Mouse (Mus musculus) urinary bladder, postnatal 25 days (tissue): Measurements from ENCODE around the gene Gnai2.
A peak's percentile ranks its signal among the peaks of the same experiment; 100 is the strongest.

Experiments used
- DNase-seq: peaks from one replicate; pipeline ENCODE4 v3.0.0; 2022; ENCODE audit warnings: low spot score

The Gnai2 gene

DNA sequence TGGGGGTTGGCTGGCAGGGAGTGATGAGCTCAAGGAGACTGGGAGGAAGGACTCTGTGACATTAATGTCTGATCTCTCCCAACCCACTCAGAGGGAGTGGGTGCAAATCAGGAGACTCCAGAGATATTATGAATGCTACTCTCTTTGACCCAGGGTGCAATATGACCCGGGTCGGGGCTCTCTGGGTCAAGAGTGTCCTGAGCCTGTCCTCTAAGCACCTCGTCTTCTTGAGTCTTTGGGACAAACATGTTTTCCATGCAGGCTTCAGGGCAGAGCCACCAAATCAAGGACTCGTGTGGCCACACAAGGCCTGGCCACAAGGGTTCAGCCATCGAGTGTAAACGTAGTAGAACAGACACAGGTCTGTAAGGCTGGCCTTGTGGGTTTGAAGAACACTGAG lies 22.9 kb upstream of the Gnai2 start:
- no peak for DNase-seq

DNA sequence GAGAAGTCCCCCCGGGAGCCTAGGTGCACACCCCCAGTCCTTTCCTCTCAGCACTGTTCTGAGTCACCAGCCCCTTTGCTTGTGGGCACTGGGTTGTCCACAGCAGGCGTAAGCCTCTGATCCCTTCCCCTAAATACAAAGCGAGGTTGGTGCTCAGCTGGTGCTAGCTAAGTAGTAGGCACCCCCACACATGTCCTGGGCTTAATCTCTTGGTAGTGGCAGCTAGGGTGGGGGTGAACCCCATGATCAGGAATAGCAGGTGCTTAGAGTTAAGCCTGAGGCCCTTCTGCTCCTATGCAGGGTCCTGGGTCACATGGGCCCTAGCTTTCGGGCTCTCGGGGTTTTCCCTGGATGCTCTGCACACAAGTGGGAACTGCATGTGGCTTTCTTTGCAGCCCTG lies 22.0 kb upstream of the Gnai2 start:
- DNase-seq = no peak

DNA sequence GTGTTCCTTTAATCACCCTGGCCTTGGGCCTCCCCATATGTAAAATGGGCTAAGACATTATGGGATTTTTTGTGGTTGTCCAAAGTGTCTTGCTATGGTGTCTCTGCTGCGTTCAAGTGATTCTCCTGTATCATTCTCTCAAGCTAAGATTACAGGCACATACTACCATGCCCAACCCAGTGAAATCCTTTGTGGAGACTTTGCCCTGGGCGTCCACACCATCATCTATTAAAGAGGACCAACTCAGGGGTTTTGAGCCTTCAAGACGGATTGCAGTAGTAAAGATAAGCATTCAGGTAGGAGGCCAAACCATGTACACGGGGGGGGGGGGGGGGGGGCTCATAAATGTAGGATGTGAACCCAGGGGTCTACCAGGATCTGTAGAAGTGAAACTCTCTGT lies 19.4 kb upstream of the Gnai2 start:
- DNase-seq = no peak

DNA sequence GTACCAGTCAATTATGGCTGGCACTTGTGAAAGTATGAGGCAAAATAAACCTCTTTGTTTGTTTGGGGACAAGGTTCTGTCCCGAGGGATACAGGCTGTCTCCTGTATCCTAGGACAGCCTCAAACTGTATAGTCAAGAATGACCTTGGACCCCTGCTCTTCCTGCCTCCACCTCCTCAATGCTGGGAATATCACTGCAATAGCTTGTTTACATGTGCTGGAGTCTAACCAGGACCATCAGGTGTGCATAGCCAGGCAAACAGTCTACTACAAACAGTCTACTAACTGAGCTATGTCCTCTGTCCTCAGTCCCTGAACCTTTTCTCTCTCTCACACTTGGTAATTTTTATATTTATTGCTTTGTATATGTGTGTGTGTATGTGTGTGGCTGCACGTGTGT lies 18.3 kb upstream of the Gnai2 start:
- DNase-seq = no peak

DNA sequence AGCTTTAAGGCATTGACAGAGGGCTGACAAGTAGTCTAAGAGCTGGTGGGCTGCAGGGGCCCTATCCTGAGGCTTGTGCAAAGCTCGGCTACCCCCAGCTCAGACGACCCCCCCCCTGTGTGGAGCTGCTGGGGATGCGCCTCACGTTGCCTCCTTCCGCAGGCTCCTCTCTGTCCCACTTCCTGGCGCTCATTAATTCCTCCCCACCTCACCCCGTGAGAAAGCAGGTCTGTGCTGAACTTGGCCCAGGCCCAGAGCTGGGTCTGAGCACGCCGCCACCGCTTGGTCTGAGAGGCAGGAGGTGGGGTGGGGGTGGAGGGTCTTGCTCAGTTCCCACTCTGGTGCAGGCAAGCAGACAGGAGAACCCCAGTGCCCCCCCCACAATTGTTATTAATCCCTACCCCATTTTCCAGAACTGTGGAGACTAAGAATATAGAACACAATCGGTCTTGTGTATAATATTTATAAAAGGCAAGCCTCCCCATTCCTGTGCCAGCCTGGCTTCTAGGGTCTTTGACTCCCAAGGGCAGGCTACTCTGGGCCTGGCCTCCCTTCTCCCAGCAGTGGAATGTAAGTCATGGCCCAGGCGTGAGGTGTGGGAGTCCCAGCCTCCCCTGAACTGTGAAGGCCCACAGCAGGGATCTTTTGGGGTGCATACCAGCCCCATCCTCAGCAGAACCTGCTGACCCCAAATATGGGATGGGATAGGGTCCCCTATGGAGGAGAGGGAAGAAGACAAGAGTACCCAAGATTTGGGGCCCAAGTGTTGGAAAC lies 15.7 kb upstream of the Gnai2 start:
- DNase-seq = no peak

DNA sequence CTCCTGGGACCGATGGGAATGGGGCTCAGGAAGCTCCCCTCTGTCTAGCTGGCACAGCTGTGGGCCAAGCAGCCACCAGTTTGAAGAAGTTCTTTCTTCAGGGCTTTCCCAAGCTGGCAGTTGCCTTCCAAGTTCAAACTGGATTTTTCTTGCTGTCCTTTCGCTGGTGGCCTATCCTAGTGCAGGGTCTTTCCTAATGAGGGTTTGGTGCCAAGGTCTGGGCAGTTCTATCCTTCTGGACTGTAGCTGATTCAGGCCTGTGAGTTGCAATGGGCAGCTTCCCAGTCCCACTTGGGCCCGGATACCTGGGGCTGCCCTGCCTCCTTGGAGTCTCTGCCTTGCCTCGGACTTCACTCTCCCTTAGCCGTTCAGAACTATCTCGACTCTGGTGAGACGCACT lies 15.1 kb upstream of the Gnai2 start:
- DNase-seq = no peak

DNA sequence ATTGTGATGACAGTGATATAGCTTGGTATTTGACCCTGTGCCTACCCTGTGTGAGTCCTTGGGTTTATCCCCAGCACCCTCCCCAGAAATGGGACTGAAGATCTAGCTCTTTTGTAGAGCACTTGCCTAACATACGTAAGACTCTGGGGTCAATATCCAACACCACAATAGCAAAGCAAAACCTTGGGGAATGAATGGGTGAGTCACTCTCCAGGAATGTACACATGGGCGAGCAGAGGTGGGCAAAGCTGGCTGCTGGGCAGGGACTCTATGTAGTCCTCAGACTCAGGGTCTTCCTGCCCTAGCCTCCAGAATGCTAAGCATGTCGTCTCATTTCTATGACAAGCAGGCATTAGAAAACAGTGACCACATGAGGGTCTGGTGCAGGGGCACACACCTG lies 13.6 kb upstream of the Gnai2 start:
- DNase-seq = no peak

DNA sequence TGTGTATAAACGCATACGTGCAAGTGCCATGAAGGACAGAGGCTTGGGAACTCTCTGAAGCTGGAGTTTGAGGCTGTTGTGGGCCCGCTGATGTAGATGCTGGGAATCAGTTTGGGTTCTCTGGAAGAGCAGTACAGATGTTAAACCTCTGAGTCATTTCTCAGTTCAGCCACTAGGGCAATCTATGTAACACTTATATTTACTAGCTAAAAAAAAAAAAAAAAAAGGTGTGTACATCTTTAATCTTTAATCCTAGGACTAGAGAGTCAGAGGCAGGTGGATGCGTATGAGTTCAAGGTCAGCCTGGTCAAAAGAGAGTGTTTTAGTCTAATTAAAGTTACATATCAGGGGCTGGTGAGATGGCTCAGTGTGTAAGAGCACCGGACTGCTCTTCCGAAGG lies 11.8 kb upstream of the Gnai2 start:
- DNase-seq = no peak

DNA sequence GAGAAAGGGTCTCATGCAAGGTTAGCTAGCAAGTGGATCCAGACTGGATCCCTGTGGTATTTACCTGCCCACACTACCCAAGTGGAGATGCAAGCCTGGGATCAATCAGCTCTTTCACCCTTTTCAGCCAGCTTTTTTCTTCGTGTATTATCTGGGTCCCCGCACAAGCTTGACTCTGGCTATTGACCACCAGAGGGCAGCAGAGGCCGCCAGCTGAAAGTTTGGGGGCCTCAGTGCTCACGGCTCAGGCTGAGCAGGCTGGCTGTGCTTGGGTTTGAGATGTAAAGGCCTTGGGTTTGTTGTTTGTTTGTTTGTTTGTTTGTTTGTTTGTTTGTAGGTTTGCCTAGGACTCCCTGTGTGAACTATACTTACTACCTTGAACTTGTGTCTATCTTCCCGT lies 10.4 kb upstream of the Gnai2 start:
- peak; percentile 78 for DNase-seq

DNA sequence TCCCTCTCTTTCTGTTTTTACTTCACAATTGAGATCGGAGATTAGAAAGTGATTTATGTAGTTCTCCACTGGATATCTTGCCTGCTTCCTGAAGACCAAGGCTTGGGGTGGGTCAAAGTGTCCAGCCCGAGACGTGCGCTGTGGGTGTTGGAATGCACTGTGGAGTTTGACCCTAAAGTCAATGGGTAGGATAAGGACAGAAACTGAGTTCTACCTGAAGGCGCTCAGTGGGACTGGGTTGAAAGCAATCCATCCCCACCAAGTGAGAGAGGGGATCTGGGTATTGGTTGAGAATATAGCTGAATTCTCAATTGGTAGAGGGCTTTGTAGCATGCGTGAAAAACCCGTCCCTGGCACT lies 10.0 kb upstream of the Gnai2 start:
- DNase-seq = no peak

DNA sequence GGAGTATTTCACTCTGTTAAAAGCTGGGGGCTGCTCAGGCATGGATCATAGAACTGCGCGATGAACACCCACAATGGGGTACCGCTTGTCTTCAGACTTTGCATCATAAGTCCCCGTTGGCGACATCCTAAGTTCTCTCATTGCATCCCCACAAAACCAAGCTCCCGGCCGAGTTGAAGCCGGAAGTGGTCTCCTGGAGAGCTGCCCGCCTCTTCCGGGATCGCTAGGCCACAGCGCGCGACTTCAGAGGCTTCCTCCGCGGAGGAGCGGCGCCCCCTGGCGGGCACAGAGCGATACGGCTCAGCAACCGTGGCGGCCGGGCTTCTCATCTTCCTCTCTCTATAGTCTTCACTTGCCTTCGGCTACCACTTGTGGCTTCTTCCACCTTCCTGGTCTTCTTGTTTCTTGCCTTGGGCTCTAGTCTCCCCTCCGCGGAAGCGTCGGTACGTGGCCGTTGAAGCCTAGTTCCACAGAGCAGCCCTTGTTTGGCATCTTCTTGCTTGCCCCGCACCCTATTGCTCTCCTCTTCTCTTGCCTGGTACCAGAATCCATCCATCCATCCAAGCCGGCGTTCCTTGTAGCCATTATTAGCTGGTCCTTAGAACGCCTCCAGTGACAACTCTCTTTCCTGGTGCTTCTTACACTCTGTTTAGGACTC lies 9.5 kb upstream of the Gnai2 start:
- DNase-seq = peak; percentile 96

DNA sequence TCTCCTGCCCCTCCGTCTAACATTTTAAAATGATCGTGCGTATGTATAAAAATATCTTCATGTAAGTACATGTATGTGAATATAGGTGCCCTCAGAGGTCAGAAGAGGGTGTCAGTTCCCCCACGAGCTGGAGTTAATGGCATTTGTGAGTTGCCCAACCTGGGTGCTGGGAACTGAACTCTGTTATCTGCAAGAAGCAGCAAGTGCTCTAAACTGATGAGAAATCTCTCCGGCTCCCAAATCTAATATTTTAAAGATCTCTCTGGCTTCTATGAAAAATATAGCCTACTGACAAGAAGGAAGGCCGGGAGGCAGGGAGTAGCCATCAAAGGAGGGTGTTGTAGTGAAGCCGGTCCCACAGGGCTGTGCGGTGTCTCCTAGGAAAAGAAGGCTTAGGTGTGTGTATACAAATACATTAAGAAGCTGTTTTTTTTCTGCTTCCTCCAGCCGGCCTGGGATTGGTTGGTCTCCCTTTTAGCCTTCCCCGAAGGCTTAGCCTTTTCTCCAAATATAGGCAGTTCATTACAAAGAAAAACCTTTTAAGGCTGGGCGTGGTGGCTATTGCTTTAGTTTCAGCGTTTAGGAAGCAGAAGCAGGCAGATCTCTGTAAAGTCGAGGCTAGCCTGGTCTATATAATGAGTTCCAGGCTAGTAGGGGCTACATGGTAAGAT lies 8.5 kb upstream of the Gnai2 start:
- no peak for DNase-seq

DNA sequence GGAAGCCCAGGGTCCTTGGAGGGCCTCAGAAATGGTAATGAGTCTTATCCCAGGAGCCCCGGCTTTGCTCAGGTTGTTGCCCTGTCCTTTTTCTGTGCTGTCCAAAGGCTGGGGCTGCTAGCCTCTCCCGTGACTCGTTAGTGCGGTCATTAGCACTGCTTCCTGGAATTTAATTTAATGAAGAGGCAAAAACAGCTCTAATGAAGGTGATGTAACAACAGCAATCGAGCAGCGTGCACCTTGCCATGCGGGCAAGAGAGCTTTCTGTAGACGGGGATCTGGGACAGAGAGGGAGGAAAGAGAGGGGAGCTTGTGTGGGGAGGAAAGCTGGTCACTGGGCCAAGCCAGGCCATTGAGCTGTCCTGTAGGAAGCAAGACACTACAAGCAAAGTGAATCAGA lies 6.5 kb upstream of the Gnai2 start:
- no peak for DNase-seq

DNA sequence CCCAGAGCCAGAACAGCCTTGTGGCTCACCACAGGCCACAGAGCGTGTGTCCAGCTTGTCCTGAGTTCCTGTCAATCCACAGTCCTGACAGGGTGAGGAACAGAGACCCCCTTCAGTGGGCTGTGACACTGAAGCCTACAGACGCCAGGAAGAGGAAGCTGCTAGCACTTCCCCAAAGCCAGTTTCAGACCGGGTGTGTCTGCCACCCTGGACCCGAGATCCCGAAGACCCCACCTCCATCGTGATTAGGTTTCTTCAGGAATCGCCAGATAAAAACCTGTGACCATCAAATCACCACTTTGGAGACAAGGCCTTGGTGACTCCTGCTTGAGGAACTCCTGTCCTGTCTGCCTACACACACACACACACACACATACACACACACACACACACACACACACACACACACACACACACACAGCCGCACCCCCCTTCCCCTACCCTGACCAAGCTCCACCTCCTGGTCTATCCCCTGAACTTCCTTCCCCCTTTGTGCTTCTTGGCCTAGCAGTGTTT lies 5.1 kb upstream of the Gnai2 start:
- DNase-seq = no peak

DNA sequence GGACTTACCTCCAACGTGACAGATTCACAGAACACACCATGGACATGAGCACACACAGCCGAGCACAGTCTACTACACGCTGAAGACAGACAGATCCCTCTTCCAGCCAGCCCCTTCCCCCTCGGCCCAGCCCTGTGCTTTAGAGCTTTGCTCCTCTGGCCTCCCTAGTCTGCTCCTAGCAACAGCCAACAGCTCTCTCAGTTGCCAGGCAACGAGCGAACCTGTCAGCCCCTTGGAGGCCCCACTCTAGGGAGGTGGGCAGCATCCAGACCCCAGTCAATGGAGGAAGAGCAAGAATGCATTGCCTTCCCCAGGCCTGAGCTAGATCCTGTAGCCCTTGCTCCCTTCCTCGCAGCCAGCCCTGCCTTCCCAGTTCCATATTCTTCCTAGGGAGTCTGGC lies 1.9 kb upstream of the Gnai2 start:
- DNase-seq = no peak

DNA sequence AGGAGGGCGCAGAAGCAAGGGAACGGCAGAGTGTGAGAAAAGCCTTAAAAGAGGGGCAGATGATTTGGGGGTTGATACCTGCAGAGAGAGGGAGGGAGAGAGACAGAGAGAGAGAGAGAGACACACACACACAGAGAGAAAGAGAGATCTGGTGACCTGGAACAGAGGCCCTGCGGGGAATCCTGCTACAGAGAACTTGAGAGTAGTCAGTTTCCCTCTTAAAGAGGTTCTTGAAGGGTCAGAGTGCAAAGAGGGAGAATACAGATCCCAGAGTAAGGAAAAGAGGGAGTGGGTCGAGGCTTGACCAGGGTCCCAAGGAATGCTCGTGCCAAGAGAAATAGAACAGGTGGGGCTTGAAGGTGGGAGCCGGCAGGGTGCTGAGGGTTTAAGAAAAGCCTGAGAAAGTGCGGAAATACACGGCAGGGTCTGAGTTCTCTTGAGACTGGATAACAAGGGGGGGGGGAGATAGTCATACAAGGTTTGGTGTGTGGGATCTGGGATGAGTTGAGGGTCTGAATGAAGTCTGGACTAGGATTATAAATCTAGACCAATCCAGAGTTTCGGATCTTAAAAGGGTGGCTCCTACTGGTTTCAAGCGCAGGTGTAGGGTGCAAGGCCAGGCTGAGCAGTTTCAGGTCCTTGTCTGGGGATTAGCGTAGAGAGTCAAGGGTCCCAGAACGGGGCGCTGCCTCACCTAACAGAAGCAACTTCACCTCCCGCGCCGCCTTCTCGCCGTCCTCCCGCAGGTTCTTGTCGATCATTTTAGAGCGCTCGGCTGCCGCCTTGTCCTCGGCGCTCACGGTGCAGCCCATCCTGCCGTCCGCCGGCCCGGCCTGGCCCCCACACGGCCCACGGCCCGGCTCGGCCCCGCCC lies 525 bp downstream of the Gnai2 start:
- DNase-seq = no peak

DNA sequence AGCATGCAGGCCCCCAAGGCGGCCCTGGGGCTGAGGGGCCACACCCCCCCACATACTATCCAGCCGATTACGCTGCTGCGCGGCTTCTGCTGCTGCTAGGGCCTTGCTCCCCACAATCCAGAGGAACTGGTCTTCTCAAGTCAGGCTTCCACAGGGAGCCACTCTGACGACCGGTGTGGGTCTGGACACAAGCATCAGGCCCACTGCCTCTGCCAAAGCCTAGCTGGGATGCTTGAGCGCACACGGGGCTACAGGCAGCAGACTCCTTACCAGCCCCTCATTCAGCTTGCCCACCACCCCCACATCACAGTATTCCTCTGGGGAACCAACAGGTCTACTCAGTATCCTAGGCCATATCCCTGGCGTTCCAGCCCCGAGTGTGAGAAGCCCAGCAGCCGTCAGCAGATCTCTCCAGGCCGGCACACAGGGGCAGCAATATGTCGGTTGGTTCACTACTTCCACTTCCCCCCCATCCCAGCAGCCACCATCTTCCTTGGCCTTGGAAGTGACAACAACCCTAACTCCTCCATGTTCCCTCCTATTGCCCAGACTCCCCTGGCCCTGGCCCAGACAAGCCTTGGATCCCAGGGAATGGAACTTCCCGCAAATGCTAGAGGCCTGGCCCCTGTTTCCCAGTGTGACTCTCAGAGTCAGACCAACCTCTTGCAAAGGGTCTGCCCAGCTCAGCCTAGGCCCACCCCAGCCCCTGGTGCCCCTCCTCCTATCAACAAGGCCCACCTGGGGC lies 1.3 kb downstream of the Gnai2 start:
- no peak for DNase-seq

DNA sequence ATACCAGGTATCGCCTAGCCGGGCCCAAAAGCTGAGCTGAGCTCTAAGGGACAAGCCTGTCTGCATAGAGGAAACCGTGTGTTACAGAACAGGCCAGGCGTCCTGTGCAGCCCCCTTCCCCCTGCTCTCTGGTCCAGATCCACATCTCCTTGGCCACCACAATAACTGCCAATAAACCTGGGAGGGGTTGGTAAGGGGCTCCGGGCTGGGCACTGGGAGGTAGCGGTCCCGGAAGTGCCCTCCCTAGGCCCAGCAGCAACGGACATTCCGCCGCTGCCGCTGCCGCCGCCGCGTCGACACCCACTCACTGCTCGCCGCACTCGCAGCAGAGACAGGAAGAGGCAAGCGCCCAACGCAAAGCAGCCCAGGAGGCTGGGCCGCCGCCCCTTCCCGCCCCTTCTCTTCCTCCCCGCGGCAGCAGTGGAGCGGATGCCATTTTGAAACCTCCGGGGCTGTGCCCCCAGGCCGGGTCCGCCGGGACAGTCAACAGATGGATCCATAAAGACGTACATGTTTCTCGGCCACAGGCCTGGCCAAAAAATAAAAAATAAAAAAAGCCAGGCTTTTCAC lies 2.0 kb downstream of the Gnai2 start:
- DNase-seq = peak; percentile 73

DNA sequence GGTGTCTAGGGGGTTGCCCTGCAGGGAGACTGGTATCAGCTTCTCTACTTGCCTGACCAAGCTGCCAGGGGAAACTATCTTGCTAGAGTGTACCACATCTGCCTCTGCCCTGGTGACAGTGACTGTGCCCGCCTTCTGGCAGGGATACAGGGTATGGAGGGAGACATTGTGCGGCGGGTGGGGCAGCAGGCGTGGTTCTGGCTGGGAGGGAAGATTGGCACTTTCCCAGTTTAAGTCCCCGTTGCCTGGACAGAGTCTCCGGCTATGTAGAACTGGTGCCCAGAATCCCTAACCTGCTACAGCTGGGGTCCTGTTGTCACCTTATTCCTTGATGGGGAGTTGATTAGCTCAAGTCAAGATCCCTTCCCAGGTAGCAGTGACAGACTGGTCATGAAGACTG lies 2.7 kb downstream of the Gnai2 start:
- DNase-seq = no peak

DNA sequence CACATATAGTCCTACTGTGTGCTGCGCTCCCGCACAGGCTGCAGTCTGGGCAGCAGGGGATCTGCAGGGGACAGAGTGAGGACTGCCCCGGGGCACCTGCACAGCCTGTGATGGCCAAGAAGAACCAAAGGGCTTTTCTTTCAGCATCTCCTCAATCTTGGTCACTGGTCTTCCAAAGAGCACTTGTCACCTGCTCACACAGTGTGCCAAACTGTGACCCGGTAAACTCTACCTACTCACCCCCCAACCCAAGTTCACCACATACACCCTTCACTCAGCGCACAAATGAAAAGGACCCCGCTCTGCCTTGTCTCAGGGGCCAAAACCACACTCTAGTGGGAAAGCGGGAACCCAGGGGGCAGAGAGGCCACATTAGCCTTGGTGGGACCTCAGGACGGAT lies 3.3 kb downstream of the Gnai2 start:
- no peak for DNase-seq

DNA sequence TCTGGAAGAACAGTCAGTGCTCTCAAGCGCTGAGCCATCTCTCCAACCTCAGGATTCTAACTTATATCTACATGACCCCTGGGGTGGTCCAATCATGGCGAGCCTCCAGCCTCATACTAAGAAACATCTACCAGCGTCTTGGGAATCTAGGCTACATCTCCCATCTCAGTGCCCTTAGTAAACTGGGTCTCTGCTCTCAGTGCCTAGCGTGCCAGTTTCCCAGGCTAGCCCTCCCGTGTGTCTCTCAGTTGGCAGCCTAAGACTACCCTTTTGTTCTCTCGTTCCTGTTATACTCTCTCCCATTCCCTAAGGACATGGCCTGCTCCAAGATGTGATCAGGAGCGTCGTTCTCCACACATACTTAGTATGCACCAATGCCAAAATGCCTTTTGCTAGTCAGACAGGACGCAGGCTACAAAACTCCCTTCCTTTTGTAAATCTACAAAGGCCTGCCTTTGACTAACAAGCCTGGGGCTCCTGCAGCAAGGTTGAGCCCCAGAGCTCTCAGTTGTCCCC lies 3.8 kb downstream of the Gnai2 start:
- DNase-seq = no peak
